Mouse (Mus musculus): ENCODE data around the gene D17H6S53E. TPM values are rescaled to one million over a fixed set of nuclear protein-coding genes. Genes with fewer than 3 reads are reported as not detected.

Gene D17H6S53E
- polyA plus RNA-seq, 2 experiments: 5.7 to 6.4 TPM

- H3K4me3 ChIP-seq (replicated peaks; ENCODE audit: low read length): no peak overlapping the region
- no peak overlapping the region for H3K4me2 ChIP-seq (replicated peaks; ENCODE audit: low read depth, low read length, severe bottlenecking)
- no peaks in the 10 kb centered on the region for H3K36me3 ChIP-seq (ENCODE audit: control insufficient read depth, insufficient read depth, low read length)
- WGBS: 49% methylated on average over 6 of the region's 6 CpGs
- no peak overlapping the region for H3K27ac ChIP-seq (replicated peaks; ENCODE audit: low read depth, low read length)
- DNase-seq (ENCODE audit: low spot score) (no peak), ATAC-seq (ENCODE audit: low FRiP score, low read depth) (no peak)
- H3K9me3 ChIP-seq (ENCODE audit: control insufficient read depth, low read length): no peaks in the 10 kb centered on the region
- H3K9ac ChIP-seq (ENCODE audit: low read depth, low read length, severe bottlenecking): no peak overlapping the region
- no peak for TF ChIP-seq POLR2A (IDR thresholded peaks at IDR 0.05; ENCODE audit: borderline replicate concordance, extremely low read depth, insufficient read depth, insufficient read length)
- H3K27me3 ChIP-seq (ENCODE audit: control insufficient read depth, insufficient read depth, low read length): no peaks in the 10 kb centered on the region
- peaks cover 5% of the 10 kb centered on the region; the same call in 1 of the 2 replicates for H3K4me1 ChIP-seq (ENCODE audit: control insufficient read depth, insufficient read depth, low read length)
Observed at GRCm38 (mm10) chr17:35080248-35080647, 45.9 kb upstream of the D17H6S53E start.

- 94% methylated on average over 4 of the region's 4 CpGs for WGBS
- no peak for DNase-seq (ENCODE audit: low spot score)
Observed at GRCm38 (mm10) chr17:35080710-35081109, 45.5 kb upstream of the D17H6S53E start.

GRCm38 (mm10) chr17:35082841-35083576 lies 43.2 kb upstream of the D17H6S53E start:
- TF ChIP-seq POLR2A (IDR thresholded peaks at IDR 0.05; ENCODE audit: borderline replicate concordance, extremely low read depth, insufficient read depth, insufficient read length): no peak
- H3K9ac ChIP-seq (ENCODE audit: low read depth, low read length, severe bottlenecking): no peak overlapping the region
- H3K4me2 ChIP-seq (replicated peaks; ENCODE audit: low read depth, low read length, severe bottlenecking): no peak overlapping the region
- DNase-seq (ENCODE audit: low spot score) (no peak), ATAC-seq (ENCODE audit: low FRiP score, low read depth) (no peak)
- H3K4me3 ChIP-seq (replicated peaks; ENCODE audit: low read length): no peak overlapping the region
- no peak overlapping the region for H3K27ac ChIP-seq (replicated peaks; ENCODE audit: low read depth, low read length)
- H3K36me3 ChIP-seq (ENCODE audit: control insufficient read depth, insufficient read depth, low read length): no peaks in the 10 kb centered on the region
- H3K4me1 ChIP-seq (ENCODE audit: control insufficient read depth, insufficient read depth, low read length): peaks cover under 1% of the 10 kb centered on the region; the same call in 1 of the 2 replicates
- H3K27me3 ChIP-seq (ENCODE audit: control insufficient read depth, insufficient read depth, low read length): no peaks in the 10 kb centered on the region
- no peaks in the 10 kb centered on the region for H3K9me3 ChIP-seq (ENCODE audit: control insufficient read depth, low read length)
- 80% methylated on average over 16 of the region's 16 CpGs for WGBS

More at GRCm38 (mm10) chr17:35080710-35081109, 45.5 kb upstream of the D17H6S53E start:
- H3K9me3 ChIP-seq (ENCODE audit: control insufficient read depth, low read length): no peaks in the 10 kb centered on the region
- TF ChIP-seq POLR2A (IDR thresholded peaks at IDR 0.05; ENCODE audit: borderline replicate concordance, extremely low read depth, insufficient read depth, insufficient read length): no peak
- no peak overlapping the region for H3K9ac ChIP-seq (ENCODE audit: low read depth, low read length, severe bottlenecking)
- H3K4me3 ChIP-seq (replicated peaks; ENCODE audit: low read length): no peak overlapping the region
- no peaks in the 10 kb centered on the region for H3K36me3 ChIP-seq (ENCODE audit: control insufficient read depth, insufficient read depth, low read length)
- H3K27me3 ChIP-seq (ENCODE audit: control insufficient read depth, insufficient read depth, low read length): no peaks in the 10 kb centered on the region
- no peak overlapping the region for H3K4me2 ChIP-seq (replicated peaks; ENCODE audit: low read depth, low read length, severe bottlenecking)
- no peak for ATAC-seq (ENCODE audit: low FRiP score, low read depth)
- H3K4me1 ChIP-seq (ENCODE audit: control insufficient read depth, insufficient read depth, low read length): peaks cover 5% of the 10 kb centered on the region; the same call in 1 of the 2 replicates
- no peak overlapping the region for H3K27ac ChIP-seq (replicated peaks; ENCODE audit: low read depth, low read length)

GRCm38 (mm10) chr17:35083929-35084497 lies 42.2 kb upstream of the D17H6S53E start:
- ATAC-seq (ENCODE audit: low FRiP score, low read depth): no peak
- Histone ChIP-seq H3K27ac (replicated peaks; ENCODE audit: low read depth, low read length) (no peak overlapping the region), H3K4me1 (ENCODE audit: control insufficient read depth, insufficient read depth, low read length) (no peaks in the 10 kb centered on the region), H3K4me3 (replicated peaks; ENCODE audit: low read length) (no peak overlapping the region), H3K9me3 (ENCODE audit: control insufficient read depth, low read length) (no peaks in the 10 kb centered on the region), H3K27me3 (ENCODE audit: control insufficient read depth, insufficient read depth, low read length) (no peaks in the 10 kb centered on the region), H3K9ac (ENCODE audit: low read depth, low read length, severe bottlenecking) (no peak overlapping the region), H3K4me2 (replicated peaks; ENCODE audit: low read depth, low read length, severe bottlenecking) (no peak overlapping the region), H3K36me3 (ENCODE audit: control insufficient read depth, insufficient read depth, low read length) (no peaks in the 10 kb centered on the region)
- no peak for TF ChIP-seq POLR2A (IDR thresholded peaks at IDR 0.05; ENCODE audit: borderline replicate concordance, extremely low read depth, insufficient read depth, insufficient read length)
- 83% methylated on average over 3 of the region's 3 CpGs for WGBS
- DNase-seq (ENCODE audit: low spot score): no peak

GRCm38 (mm10) chr17:35085208-35085865 lies 40.8 kb upstream of the D17H6S53E start, which contains the start of gene Ly6g6f:
Gene Ly6g6f (minus strand): TSS chr17:35085610.
- no peak within 1 kb of the TSS for H3K4me3 ChIP-seq (replicated peaks; ENCODE audit: low read length)
- no peak within 1 kb of the TSS for H3K27ac ChIP-seq (replicated peaks; ENCODE audit: low read depth, low read length)
- H3K9ac ChIP-seq (ENCODE audit: low read depth, low read length, severe bottlenecking): no peak within 1 kb of the TSS
- DNase-seq (ENCODE audit: low spot score) (no peak), ATAC-seq (ENCODE audit: low FRiP score, low read depth) (no peak)
- H3K4me2 ChIP-seq (replicated peaks; ENCODE audit: low read depth, low read length, severe bottlenecking): no peak within 1 kb of the TSS
- H3K4me1 ChIP-seq (ENCODE audit: control insufficient read depth, insufficient read depth, low read length): peaks cover 5% of the 10 kb centered on the region
- TF ChIP-seq POLR2A (IDR thresholded peaks at IDR 0.05; ENCODE audit: borderline replicate concordance, extremely low read depth, insufficient read depth, insufficient read length): no peak
- H3K9me3 ChIP-seq (ENCODE audit: control insufficient read depth, low read length): no peaks in the 10 kb centered on the region
- WGBS: 70% methylated on average over 7 of the region's 7 CpGs
- no peaks in the 10 kb centered on the region for H3K36me3 ChIP-seq (ENCODE audit: control insufficient read depth, insufficient read depth, low read length)
- no peaks in the 10 kb centered on the region for H3K27me3 ChIP-seq (ENCODE audit: control insufficient read depth, insufficient read depth, low read length)

Measured in limb, embryonic 14.5 days (tissue).